Mouse (Mus musculus) midbrain, embryonic 11.5 days (tissue): ENCODE data around the gene Prkar1b. TPM values are rescaled to one million over a fixed set of nuclear protein-coding genes. Genes with fewer than 3 reads are reported as not detected.

Experiments used
- ATAC-seq: fragments of 200-750 bp; cut with Nextera tagmentation; 2 replicates; pipeline ENCODE4 v1.8.0; 2017; ENCODE audit warnings: moderate TSS enrichment, moderate library complexity; ENCODE audit not compliant: low FRiP score
- DNase-seq: peaks from one replicate; pipeline ENCODE4 v3.0.0; 2015; ENCODE audit warnings: low spot score; ENCODE audit errors: missing footprints
- H3K27ac ChIP-seq: fragments of 300-500 bp; sonication (generic); 2 replicates; pipeline ENCODE4 v1.5.1; 2014; ENCODE audit warnings: low read depth, low read length
- H3K27me3 ChIP-seq: fragments of 300-500 bp; sonication (generic); 2 replicates; pipeline ENCODE4 v1.6.1; 2014; ENCODE audit warnings: mild to moderate bottlenecking, low read length, moderate library complexity, mixed read lengths; ENCODE audit not compliant: control insufficient read depth, insufficient read depth
- H3K36me3 ChIP-seq: fragments of 300-500 bp; sonication (generic); 2 replicates; pipeline ENCODE4 v1.6.1; 2014; ENCODE audit warnings: mild to moderate bottlenecking, low read length, moderate library complexity, mixed read lengths; ENCODE audit not compliant: control insufficient read depth, insufficient read depth
- H3K4me1 ChIP-seq: fragments of 300-500 bp; sonication (generic); 2 replicates; pipeline ENCODE4 v1.6.1; 2014; ENCODE audit warnings: low read length; ENCODE audit not compliant: control insufficient read depth, insufficient read depth
- H3K4me2 ChIP-seq: fragments of 300-500 bp; sonication (generic); 2 replicates; pipeline ENCODE4 v1.6.1; 2014; ENCODE audit warnings: mild to moderate bottlenecking, moderate library complexity
- H3K4me3 ChIP-seq: fragments of 300-500 bp; sonication (generic); 2 replicates; pipeline ENCODE4 v1.5.1; 2014; ENCODE audit warnings: low read depth, low read length
- H3K9ac ChIP-seq: fragments of 300-500 bp; sonication (generic); 2 replicates; pipeline ENCODE4 v1.6.1; 2014; ENCODE audit warnings: low read length
- H3K9me3 ChIP-seq: fragments of 300-500 bp; sonication (generic); 2 replicates; pipeline ENCODE4 v1.6.1; 2016; ENCODE audit warnings: low read length; ENCODE audit not compliant: control insufficient read depth
- WGBS: fragments of 180-500 bp; shearing (Covaris S2); extraction: QIAGEN DNeasy Blood & Tissue Kit; methylation state at CpG from one replicate; pipeline ENCODE4 v1.1.7; 2014; 5-methylcytosine and 5-hydroxymethylcytosine counted together
- polyA plus RNA-seq: library from polyadenylated mRNA; unstranded; fragments of >200 nt; fragmentation: Nextera tagmentation; extraction: Ambion mirVana; gene quantifications from 2 replicates; pipeline ENCODE4 v1.2.1, GENCODE M21; 2014

Gene Prkar1b
- polyA plus RNA-seq, 1 experiment from 2014 or later = 20.2 TPM

DNA sequence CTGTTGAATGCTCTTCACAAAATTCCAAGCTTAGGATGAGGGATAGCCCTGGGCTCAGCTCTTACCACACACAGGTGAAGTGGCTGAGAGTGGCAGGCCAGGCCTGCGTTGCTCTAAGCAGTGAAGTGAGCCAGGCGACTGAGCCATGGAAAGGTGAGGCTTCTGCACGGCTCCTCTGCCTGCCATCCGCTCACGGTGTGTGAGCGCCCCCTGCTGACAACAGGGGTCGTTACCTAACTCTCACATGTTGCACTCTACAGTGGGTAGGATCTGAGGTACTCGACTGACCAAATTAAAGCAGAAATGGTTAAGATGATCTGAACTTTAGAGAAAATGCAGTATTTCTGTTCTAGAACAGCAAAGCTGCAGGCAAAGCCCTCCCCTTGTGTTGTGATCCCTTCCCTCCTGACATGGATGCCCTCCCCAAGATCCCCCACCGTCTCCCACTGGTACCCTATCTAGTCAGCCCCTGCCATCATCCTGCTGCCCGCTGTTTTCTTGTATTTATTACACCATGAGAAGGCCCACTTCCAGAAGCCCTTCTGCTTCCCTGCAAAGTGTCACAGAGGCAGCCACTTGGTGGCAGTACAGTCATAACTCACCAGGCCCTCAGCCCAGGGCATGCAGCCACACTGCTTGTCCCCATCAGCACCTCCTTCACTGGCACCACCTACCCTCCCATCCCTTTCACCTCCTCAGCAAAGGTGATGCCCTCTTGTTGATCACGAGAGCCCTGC, 29.3 kb upstream of the Prkar1b start:
- Histone ChIP-seq H3K27ac (no peak overlapping the region), H3K36me3 (peaks cover 14% of the 10 kb centered on the region), H3K4me2 (no peak overlapping the region), H3K9me3 (no peaks in the 10 kb centered on the region), H3K4me1 (peaks cover 2% of the 10 kb centered on the region; the same call in 1 of the 2 replicates), H3K9ac (no peak overlapping the region), H3K4me3 (no peak overlapping the region), H3K27me3 (no peaks in the 10 kb centered on the region)
- ATAC-seq (0 out of 2 replicates have a peak, but pooled peaks have one; percentile 48), DNase-seq (peak; percentile 96)
- 34% methylated on average over 11 of the region's 11 CpGs for WGBS

GRCm38 (mm10) chr5:139174556-139175547, 25.1 kb upstream of the Prkar1b start:
- no peak overlapping the region for H3K4me3 ChIP-seq
- ATAC-seq (0 out of 2 replicates have a peak, but pooled peaks have one; percentile 27), DNase-seq (no peak)
- no peak overlapping the region for H3K9ac ChIP-seq
- H3K27ac ChIP-seq = no peak overlapping the region
- H3K9me3 ChIP-seq = no peaks in the 10 kb centered on the region
- 65% methylated on average over 10 of the region's 10 CpGs for WGBS
- no peak overlapping the region for H3K4me2 ChIP-seq
- H3K36me3 ChIP-seq = peaks cover 9% of the 10 kb centered on the region; the same call in 1 of the 2 replicates
- peaks cover 4% of the 10 kb centered on the region; the same call in 1 of the 2 replicates for H3K4me1 ChIP-seq
- H3K27me3 ChIP-seq = no peaks in the 10 kb centered on the region

DNA sequence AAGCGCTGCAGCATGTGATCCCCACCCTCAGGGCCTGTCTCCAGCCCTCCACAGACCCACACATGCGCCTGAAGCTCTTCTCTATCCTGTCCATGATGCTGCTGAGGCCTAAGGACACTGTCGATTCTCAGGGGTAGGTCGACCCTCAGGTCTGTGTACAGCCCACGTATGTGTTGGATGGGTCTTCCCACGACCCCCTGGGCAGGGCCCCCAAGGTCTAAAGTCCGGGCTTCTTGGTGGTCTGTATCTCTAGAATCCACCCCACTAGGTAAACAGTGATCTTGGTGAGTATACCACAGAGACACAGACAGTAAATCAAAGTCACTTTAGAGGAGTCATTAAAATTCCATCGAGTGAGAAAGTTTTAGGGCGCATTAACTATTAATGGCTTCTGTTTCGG, 24.3 kb upstream of the Prkar1b start:
- Histone ChIP-seq H3K9ac (no peak overlapping the region), H3K4me3 (no peak overlapping the region), H3K27ac (peak overlapping the region; percentile 20; the same call in 1 of the 2 replicates), H3K36me3 (peaks cover 9% of the 10 kb centered on the region), H3K4me2 (no peak overlapping the region), H3K4me1 (peaks cover 4% of the 10 kb centered on the region; the same call in 1 of the 2 replicates), H3K27me3 (no peaks in the 10 kb centered on the region), H3K9me3 (no peaks in the 10 kb centered on the region)
- WGBS = 71% methylated on average over 10 of the region's 10 CpGs
- no peak for ATAC-seq
- no peak for DNase-seq

GRCm38 (mm10) chr5:139171929-139172328, 22.1 kb upstream of the Prkar1b start:
- ATAC-seq (no peak), DNase-seq (no peak)
- no peak overlapping the region for H3K4me3 ChIP-seq
- no peak overlapping the region for H3K9ac ChIP-seq
- no peaks in the 10 kb centered on the region for H3K9me3 ChIP-seq
- H3K4me2 ChIP-seq = no peak overlapping the region
- no peaks in the 10 kb centered on the region for H3K27me3 ChIP-seq
- WGBS = 91% methylated on average over 4 of the region's 4 CpGs
- H3K36me3 ChIP-seq = peaks cover 6% of the 10 kb centered on the region
- no peak overlapping the region for H3K27ac ChIP-seq
- peaks cover 4% of the 10 kb centered on the region; the same call in 1 of the 2 replicates for H3K4me1 ChIP-seq

DNA sequence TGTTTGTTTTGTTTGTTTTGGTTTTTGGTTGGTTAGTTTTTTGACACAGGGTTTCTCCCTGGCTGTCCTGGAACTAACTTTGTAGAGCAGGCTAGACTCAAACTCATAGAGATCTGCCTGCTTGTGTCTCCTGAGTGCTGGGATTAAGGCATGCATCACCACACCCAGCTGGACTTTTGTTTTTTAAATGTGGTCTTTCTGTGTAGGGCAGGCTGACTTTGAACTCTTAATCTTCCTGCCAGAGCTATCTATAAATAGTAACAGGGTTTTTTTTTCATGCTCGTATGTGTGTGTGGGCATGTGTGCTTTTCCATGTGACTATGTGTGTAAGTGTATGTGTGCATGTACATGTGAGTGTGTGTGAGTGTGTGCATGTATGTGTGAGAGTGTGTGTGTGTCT, 17.7 kb upstream of the Prkar1b start:
- WGBS = 81% methylated on average over 1 of the region's 1 CpGs
- Histone ChIP-seq H3K27ac (no peak overlapping the region), H3K27me3 (no peaks in the 10 kb centered on the region), H3K9me3 (no peaks in the 10 kb centered on the region), H3K4me1 (no peaks in the 10 kb centered on the region), H3K9ac (no peak overlapping the region), H3K4me2 (no peak overlapping the region), H3K36me3 (peaks cover 11% of the 10 kb centered on the region), H3K4me3 (no peak overlapping the region)
- DNase-seq = no peak
- no peak for ATAC-seq

- no peak for DNase-seq
- Histone ChIP-seq H3K9me3 (no peaks in the 10 kb centered on the region), H3K4me2 (no peak overlapping the region), H3K27me3 (no peaks in the 10 kb centered on the region), H3K27ac (no peak overlapping the region), H3K9ac (no peak overlapping the region), H3K4me3 (no peak overlapping the region), H3K36me3 (peaks cover 12% of the 10 kb centered on the region), H3K4me1 (no peaks in the 10 kb centered on the region)
- no peak for ATAC-seq
- 93% methylated on average over 6 of the region's 6 CpGs for WGBS
These were observed 17.1 kb upstream of the Prkar1b start for GRCm38 (mm10) chr5:139166781-139167361.

DNA sequence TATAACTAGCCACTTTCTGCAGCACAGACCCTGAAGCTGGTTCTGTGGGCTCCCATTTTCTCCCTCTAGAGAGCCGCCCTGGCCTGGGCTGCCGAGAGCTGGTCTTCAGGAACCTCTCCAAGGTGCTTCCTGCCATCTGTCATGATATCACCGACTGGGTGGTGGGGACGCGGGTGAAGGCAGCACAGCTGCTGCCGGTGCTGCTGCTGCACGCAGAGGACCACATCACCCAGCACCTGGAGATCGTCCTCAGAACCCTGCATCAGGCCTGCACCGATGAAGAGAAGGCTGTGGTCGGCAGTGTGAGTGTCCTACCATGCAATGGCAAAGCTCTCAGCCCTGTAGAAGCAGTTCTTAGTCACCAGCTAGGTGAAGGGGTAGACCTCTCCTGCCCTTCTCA, 11.8 kb upstream of the Prkar1b start:
- ATAC-seq = no peak
- peaks cover 12% of the 10 kb centered on the region for H3K36me3 ChIP-seq

GRCm38 (mm10) chr5:139160899-139161298, 11.1 kb upstream of the Prkar1b start:
- 91% methylated on average over 8 of the region's 8 CpGs for WGBS
- no peak for ATAC-seq

More for the DNA sequence above, 11.8 kb upstream of the Prkar1b start:
- Histone ChIP-seq H3K9me3 (no peaks in the 10 kb centered on the region), H3K27me3 (no peaks in the 10 kb centered on the region), H3K4me3 (no peak overlapping the region), H3K4me1 (no peaks in the 10 kb centered on the region), H3K4me2 (no peak overlapping the region), H3K27ac (no peak overlapping the region), H3K9ac (no peak overlapping the region)
- 92% methylated on average over 10 of the region's 10 CpGs for WGBS
- DNase-seq = no peak

More at GRCm38 (mm10) chr5:139160899-139161298, 11.1 kb upstream of the Prkar1b start:
- no peaks in the 10 kb centered on the region for H3K4me1 ChIP-seq
- no peak overlapping the region for H3K4me2 ChIP-seq
- no peaks in the 10 kb centered on the region for H3K9me3 ChIP-seq
- no peak for DNase-seq
- no peak overlapping the region for H3K9ac ChIP-seq
- peaks cover 10% of the 10 kb centered on the region for H3K36me3 ChIP-seq
- no peak overlapping the region for H3K4me3 ChIP-seq
- no peaks in the 10 kb centered on the region for H3K27me3 ChIP-seq
- H3K27ac ChIP-seq = no peak overlapping the region
